In the genomic region with DNA sequence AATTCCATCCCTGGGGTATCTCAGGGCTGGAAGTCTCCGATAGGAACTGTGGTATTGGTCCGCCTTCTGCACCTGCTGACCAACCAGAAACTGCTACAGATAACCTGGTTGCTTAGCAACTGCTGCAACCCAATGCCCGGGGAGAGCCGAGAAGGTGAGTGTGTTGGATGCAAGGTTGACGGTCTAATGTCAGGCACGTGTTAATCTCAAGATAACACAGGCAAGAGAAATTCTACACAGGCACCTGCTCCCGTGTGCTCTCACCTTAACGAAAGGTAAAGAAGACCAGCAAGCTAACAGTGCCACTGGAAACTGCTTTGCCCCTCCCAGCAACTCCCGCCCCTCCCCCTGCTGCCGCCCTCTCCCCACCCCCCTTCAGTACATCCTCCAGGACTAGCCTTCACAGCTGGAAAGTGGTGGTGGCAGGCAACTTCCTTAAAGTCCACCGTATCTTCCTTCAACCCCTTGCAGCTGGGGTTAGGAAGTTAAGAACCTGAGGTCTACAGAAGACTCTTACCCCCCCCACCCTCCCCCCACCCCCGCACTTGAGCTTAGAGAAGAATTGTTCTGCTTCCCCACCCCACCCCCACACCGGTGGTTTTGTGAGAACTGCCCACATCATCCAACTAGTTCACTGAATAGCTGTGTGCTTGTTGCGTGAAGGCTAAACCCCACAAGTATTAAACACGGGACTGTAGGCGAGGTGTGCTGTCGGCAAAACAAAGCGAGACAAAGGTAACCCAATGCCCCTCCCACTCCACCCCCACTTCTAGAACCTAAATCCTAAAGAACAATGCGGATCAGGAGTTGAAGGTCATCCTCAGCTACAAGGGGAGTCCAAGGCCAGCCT, we compare ENCODE assay signal across 8 mouse cellular contexts. TPM values are rescaled to one million over a fixed set of nuclear protein-coding genes. Genes with fewer than 3 reads are reported as not detected.
DNase-seq lines count a peak whose midpoint lies in the region; ATAC-seq and TF ChIP-seq lines count a peak whose summit lies in the region.

No protein-coding gene starts in this region.

- 25% methylated on average over 19 of the region's 19 CpGs for WGBS in heart, embryonic 15.5 days
- 16% methylated on average over 19 of the region's 19 CpGs for WGBS in forebrain, embryonic 16.5 days
- WGBS in liver, embryonic 16.5 days (ENCODE audit: insufficient replicate concordance), result 8% methylated on average over 19 of the region's 19 CpGs

- TF ChIP-seq POLR2A in ES-Bruce4 (IDR thresholded peaks at IDR 0.05; ENCODE audit: insufficient read depth, low read length), result no peak

- no peak for TF ChIP-seq CTCF in ES-Bruce4 (IDR thresholded peaks at IDR 0.05; ENCODE audit: low read depth, low read length)

- peaks cover 34% of the 10 kb centered on the region for H3K4me1 ChIP-seq in heart, embryonic 15.5 days (replicated peaks)
- peaks cover 8% of the 10 kb centered on the region for H3K4me1 ChIP-seq in ES-Bruce4 (ENCODE audit: control insufficient read depth, insufficient read depth, low read length)
- H3K4me1 ChIP-seq in forebrain, embryonic 16.5 days (replicated peaks; ENCODE audit: control insufficient read depth, insufficient read depth, low read length), result 0 out of 2 replicates have a peak, but pooled peaks cover 3% of the 10 kb centered on the region
- peaks cover 35% of the 10 kb centered on the region for H3K4me1 ChIP-seq in liver, embryonic 16.5 days (ENCODE audit: control insufficient read depth, low read depth, low read length)

- H3K27ac ChIP-seq in heart, embryonic 15.5 days, result no peak overlapping the region
- peak overlapping the region; percentile 79 for H3K27ac ChIP-seq in ES-Bruce4 (ENCODE audit: insufficient read depth, low read length)
- H3K27ac ChIP-seq in forebrain, embryonic 16.5 days (ENCODE audit: low read length), result no peak overlapping the region
- peak overlapping the region; percentile 40 for H3K27ac ChIP-seq in liver, embryonic 16.5 days (ENCODE audit: low read length)

- no peaks in the 10 kb centered on the region for H3K36me3 ChIP-seq in heart, embryonic 15.5 days
- no peaks in the 10 kb centered on the region for H3K36me3 ChIP-seq in ES-Bruce4 (ENCODE audit: control insufficient read depth, insufficient read depth, low read length, poor library complexity, severe bottlenecking)
- H3K36me3 ChIP-seq in forebrain, embryonic 16.5 days (ENCODE audit: control insufficient read depth, insufficient read depth), result no peaks in the 10 kb centered on the region
- H3K36me3 ChIP-seq in liver, embryonic 16.5 days (ENCODE audit: control insufficient read depth, insufficient read depth), result no peaks in the 10 kb centered on the region

- TF ChIP-seq EP300 in ES-Bruce4 (IDR thresholded peaks at IDR 0.05; ENCODE audit: insufficient read depth, low read depth, low read length), result 0 out of 2 replicates have a peak, but pooled peaks have one; percentile 28

- no peaks in the 10 kb centered on the region for H3K9me3 ChIP-seq in heart, embryonic 15.5 days (replicated peaks)
- no peaks in the 10 kb centered on the region for H3K9me3 ChIP-seq in ES-Bruce4 (replicated peaks; ENCODE audit: control insufficient read depth, insufficient read depth, low read length, poor library complexity, severe bottlenecking)
- H3K9me3 ChIP-seq in forebrain, embryonic 16.5 days (ENCODE audit: control insufficient read depth, low read length), result no peaks in the 10 kb centered on the region
- H3K9me3 ChIP-seq in liver, embryonic 16.5 days (replicated peaks; ENCODE audit: control insufficient read depth, low read length), result no peaks in the 10 kb centered on the region

- no peak for DNase-seq in heart, postnatal 10 days
- DNase-seq in urinary bladder, postnatal 4 days (ENCODE audit: low spot score in 2 of 2), result no peak
- no peak for DNase-seq in left cerebral cortex, postnatal 25 days (ENCODE audit: low spot score in 2 of 2)
- DNase-seq in heart, postnatal 4 days, result no peak

- no peaks in the 10 kb centered on the region for H3K27me3 ChIP-seq in heart, embryonic 15.5 days
- H3K27me3 ChIP-seq in ES-Bruce4 (ENCODE audit: control insufficient read depth, insufficient read depth, low read length, poor library complexity, severe bottlenecking), result no peaks in the 10 kb centered on the region
- H3K27me3 ChIP-seq in forebrain, embryonic 16.5 days (replicated peaks; ENCODE audit: control insufficient read depth, insufficient read depth, low read length), result no peaks in the 10 kb centered on the region
- H3K27me3 ChIP-seq in liver, embryonic 16.5 days (ENCODE audit: control insufficient read depth, insufficient read depth, low read depth, low read length), result peaks cover 16% of the 10 kb centered on the region

- no peak overlapping the region for H3K9ac ChIP-seq in heart, embryonic 15.5 days
- H3K9ac ChIP-seq in ES-Bruce4 (ENCODE audit: low read depth, poor library complexity, severe bottlenecking), result peak overlapping the region; percentile 30; the same call in 1 of the 2 replicates
- H3K9ac ChIP-seq in forebrain, embryonic 16.5 days (replicated peaks; ENCODE audit: low read depth, low read length), result no peak overlapping the region
- H3K9ac ChIP-seq in liver, embryonic 16.5 days (ENCODE audit: low read depth, low read length), result no peak overlapping the region

- intact Hi-C loops in heart, postnatal 10 days (cut with DNase I), result no loop called here
- intact Hi-C loops in left cerebral cortex, postnatal 25 days (cut with DNase I), result no loop called here

- peak overlapping the region; percentile 17; the same call in 1 of the 2 replicates for H3K4me2 ChIP-seq in heart, embryonic 15.5 days
- H3K4me2 ChIP-seq in forebrain, embryonic 16.5 days (ENCODE audit: low read length), result no peak overlapping the region
- no peak overlapping the region for H3K4me2 ChIP-seq in liver, embryonic 16.5 days (ENCODE audit: low read depth, low read length)

- no peak overlapping the region for H3K4me3 ChIP-seq in heart, embryonic 15.5 days
- H3K4me3 ChIP-seq in ES-Bruce4 (ENCODE audit: low read depth, low read length), result peak overlapping the region; percentile 69
- H3K4me3 ChIP-seq in forebrain, embryonic 16.5 days (replicated peaks; ENCODE audit: low read length), result no peak overlapping the region
- no peak overlapping the region for H3K4me3 ChIP-seq in liver, embryonic 16.5 days (ENCODE audit: low read depth, low read length)

- ATAC-seq in heart, embryonic 15.5 days (replicated peaks; ENCODE audit: insufficient number of reproducible peaks, insufficient read depth, low FRiP score, low read depth), result no peak
- peak; percentile 31; the same call in 1 of the 2 replicates for ATAC-seq in forebrain, embryonic 16.5 days
- peak; percentile 54 for ATAC-seq in liver, embryonic 16.5 days (ENCODE audit: low read depth)

RNA-seq across cellular contexts. Expression of a gene that starts 44.1 kb away (rescaled TPM):
- polyA plus RNA-seq in heart, embryonic 15.5 days (2015; fragmentation: Nextera tagmentation; extraction: Ambion mirVana), result 50.1 and 54.5 TPM in 2 replicates
- 10 to 100 TPM; 41.8 to 42.2 TPM for total RNA-seq in heart, postnatal 10 days (2021)
- polyA plus RNA-seq in ES-Bruce4 (2011; ENCODE audit: insufficient read depth, insufficient read length, low read depth, missing spikeins), result 26.4 and 28.1 TPM in 2 replicates
- polyA plus RNA-seq in forebrain, embryonic 16.5 days (2015; fragmentation: Nextera tagmentation; extraction: Ambion mirVana), result 81.5 and 81.9 TPM in 2 replicates
- 10.4 TPM in 2 replicates for polyA plus RNA-seq in liver, embryonic 16.5 days (2015; fragmentation: Nextera tagmentation; extraction: Ambion mirVana)
- total RNA-seq in left cerebral cortex, postnatal 25 days (2021), result 10 to 100 TPM; 33.0 to 34.5 TPM
- total RNA-seq in heart, postnatal 4 days (2021), result 10 to 100 TPM; 40.3 to 45.0 TPM

Comparison
In these comparisons a context has a peak if more than half of its experiments do, and no peak if none do; other contexts are left out.
1. H3K27ac ChIP-seq: peak in ES-Bruce4 (single experiment) and liver, embryonic 16.5 days (single experiment); none in heart, embryonic 15.5 days (single experiment) and forebrain, embryonic 16.5 days (single experiment).